Mouse (Mus musculus): ENCODE data around the gene Trpv2.

DNA sequence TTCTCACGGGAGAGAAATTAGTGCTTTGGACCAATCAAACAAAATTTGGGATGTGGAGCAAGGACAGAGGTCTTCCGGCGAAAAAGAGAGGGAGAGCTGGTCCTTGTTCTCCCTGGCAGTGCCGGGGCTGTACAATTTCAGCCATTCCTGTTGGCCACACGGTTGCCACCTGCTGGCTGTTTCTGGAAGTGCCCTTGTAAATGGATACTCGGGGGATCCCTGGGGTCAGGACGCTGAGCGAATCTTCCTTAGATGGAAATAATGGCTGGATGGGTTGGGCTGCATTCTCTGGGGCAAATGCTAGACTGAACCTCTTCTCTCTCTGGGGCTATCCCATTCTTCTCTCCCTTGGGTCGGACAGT is 992 bp downstream of the Trpv2 start:
- peak; percentile 90 for TF ChIP-seq CTCF (IDR thresholded peaks at IDR 0.05; ENCODE audit: low read depth, low read length)
- no peak for TF ChIP-seq EP300 (IDR thresholded peaks at IDR 0.05; ENCODE audit: insufficient read depth, low read depth, low read length)
- TF ChIP-seq POLR2A (IDR thresholded peaks at IDR 0.05; ENCODE audit: insufficient read depth, low read length), result no peak
